Mouse (Mus musculus) hindbrain, embryonic 10.5 days (tissue): Measurements from ENCODE around the gene Slco3a1. TPM values are rescaled to one million over a fixed set of nuclear protein-coding genes. Genes with fewer than 3 reads are reported as not detected.
"Not testable (repeated sequence)": the region's sequence is repeated elsewhere in the genome, so short reads cannot be mapped to it uniquely, and the experiment has no call there.

Source experiments
- DNase-seq: peaks from one replicate; pipeline ENCODE4 v3.0.0-alpha.2; 2017; ENCODE audit warnings: low spot score
- H3K27ac ChIP-seq: fragments of 300-500 bp; sonication (generic); 2 replicates; pipeline ENCODE4 v1.5.1; 2016; ENCODE audit warnings: mild to moderate bottlenecking, moderate library complexity
- H3K27me3 ChIP-seq: fragments of 300-500 bp; sonication (generic); 2 replicates; pipeline ENCODE4 v1.6.1; 2016; ENCODE audit warnings: mild to moderate bottlenecking; ENCODE audit not compliant: poor library complexity, insufficient read depth, severe bottlenecking
- H3K36me3 ChIP-seq: fragments of 300-500 bp; sonication (generic); 2 replicates; pipeline ENCODE4 v1.6.1; 2016; ENCODE audit warnings: mild to moderate bottlenecking, moderate library complexity
- H3K4me1 ChIP-seq: fragments of 300-500 bp; sonication (generic); replicated peaks from 2 replicates; pipeline ENCODE4 v1.6.1; 2016; ENCODE audit warnings: mild to moderate bottlenecking
- H3K4me3 ChIP-seq: fragments of 300-500 bp; sonication (generic); 2 replicates; pipeline ENCODE4 v1.5.1; 2016; ENCODE audit warnings: mild to moderate bottlenecking, moderate library complexity
- H3K9me3 ChIP-seq: fragments of 300-500 bp; sonication (generic); 2 replicates; pipeline ENCODE4 v1.6.1; 2016; ENCODE audit warnings: mild to moderate bottlenecking, moderate library complexity
- WGBS: fragments of 180-500 bp; shearing (Covaris S2); methylation state at CpG from one replicate; pipeline ENCODE4 v1.1.7; 2016; 5-methylcytosine and 5-hydroxymethylcytosine counted together
- polyA plus RNA-seq: library from polyadenylated mRNA; unstranded; fragments of >200 nt; fragmentation: Nextera tagmentation; extraction: Ambion mirVana; gene quantifications from 2 replicates; pipeline ENCODE4 v1.2.1, GENCODE M21; 2016

Slco3a1 gene
- polyA plus RNA-seq, 1 experiment from 2014 or later, result 10.1 TPM

DNA sequence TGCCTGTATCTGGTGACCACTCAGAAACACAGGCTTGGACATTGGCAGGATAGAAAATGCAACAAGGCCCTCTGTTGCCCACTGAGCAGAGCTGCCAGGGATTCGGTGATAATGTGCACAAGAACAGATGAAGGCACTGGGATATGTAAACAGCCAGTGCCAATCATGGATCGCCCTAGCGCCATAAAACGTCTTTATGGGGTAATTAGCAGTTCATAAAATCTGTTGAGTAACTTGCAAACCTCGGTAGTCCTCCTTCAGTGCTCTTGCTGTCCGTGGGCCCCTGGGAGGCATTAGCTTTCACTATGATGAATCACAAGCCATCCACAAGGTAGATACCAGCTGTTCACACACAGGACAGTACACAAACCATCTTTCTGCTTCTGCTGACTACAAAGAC lies 137.6 kb downstream of the Slco3a1 start:
- H3K4me3 ChIP-seq, result no peak overlapping the region
- no peak for DNase-seq
- no peaks in the 10 kb centered on the region for H3K36me3 ChIP-seq
- H3K9me3 ChIP-seq, result no peaks in the 10 kb centered on the region
- H3K27ac ChIP-seq, result no peak overlapping the region
- H3K27me3 ChIP-seq, result no peaks in the 10 kb centered on the region
- peaks cover 11% of the 10 kb centered on the region for H3K4me1 ChIP-seq
- WGBS, result 86% methylated on average over 6 of the region's 6 CpGs

DNA sequence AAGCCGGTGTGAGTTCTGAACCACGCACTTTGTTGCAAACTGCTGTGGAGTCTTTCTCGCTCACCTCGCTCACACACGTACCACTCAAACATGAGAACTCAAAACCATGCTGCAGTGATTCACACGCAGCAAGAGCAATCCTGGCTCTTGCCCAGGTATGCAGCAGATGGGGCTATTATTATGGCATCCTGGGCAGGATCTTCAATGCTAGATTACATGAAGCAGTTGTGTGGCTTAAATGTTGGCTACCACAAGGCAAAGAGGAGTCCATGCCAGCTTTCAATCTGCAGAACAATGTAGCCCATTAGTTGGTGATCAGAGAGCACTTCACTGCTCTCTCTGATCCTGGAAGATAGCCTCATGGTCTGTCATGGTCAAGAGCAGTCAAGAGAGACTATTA lies 139.3 kb downstream of the Slco3a1 start:
- H3K9me3 ChIP-seq, result no peaks in the 10 kb centered on the region
- DNase-seq, result no peak
- peaks cover 7% of the 10 kb centered on the region; the same call in 1 of the 2 replicates for H3K4me1 ChIP-seq
- no peaks in the 10 kb centered on the region for H3K27me3 ChIP-seq
- WGBS, result 95% methylated on average over 6 of the region's 6 CpGs
- no peak overlapping the region for H3K4me3 ChIP-seq
- no peaks in the 10 kb centered on the region for H3K36me3 ChIP-seq
- no peak overlapping the region for H3K27ac ChIP-seq

DNA sequence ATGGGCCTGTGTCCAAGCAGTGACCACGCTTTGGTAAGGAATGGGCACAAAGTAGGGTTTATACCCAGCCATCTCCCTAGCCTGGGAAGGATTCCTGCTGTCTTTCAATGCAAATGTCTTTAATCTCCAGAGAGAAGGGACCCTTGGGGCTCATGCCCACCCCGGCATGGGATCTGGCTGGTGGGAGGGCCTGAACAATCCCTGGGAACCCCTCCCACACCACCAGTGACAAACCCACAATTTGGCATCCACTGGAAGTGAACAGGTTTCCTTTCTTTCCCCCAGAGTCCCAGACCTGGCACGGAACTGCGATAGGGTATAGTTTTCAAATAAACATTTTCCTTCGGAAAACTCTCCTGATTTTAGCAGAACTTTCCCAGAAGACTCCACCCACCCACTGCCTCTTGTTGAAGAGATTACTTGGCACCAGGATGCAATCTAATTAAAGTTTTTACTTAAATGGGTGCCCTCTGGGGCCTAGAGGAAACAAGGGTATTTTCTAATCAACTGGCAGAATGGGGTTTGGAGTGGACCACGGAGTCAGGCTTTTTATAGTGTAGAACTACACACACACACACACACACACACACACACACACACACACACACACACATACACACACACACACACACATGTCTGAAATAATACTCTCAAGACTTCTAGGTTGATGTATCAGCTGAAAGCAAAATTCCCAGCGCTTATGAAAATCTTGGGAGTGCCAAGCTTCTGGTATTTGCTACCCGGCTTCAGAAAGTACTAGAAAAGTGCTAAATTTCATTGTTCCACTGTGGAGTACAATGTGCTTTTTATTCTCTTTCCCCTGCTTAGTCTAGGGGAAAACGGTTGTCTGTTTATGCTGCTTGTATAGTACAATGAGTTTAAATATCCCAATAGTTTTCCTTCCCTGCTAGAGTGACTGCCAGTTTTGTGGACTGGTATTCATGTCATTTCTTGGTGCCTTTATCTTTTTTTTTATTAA lies 140.6 kb downstream of the Slco3a1 start:
- H3K27me3 ChIP-seq, result no peaks in the 10 kb centered on the region
- no peak for DNase-seq
- 79% methylated on average over 9 of the region's 9 CpGs for WGBS
- H3K4me3 ChIP-seq, result no peak overlapping the region
- H3K9me3 ChIP-seq, result no peaks in the 10 kb centered on the region
- no peak overlapping the region for H3K27ac ChIP-seq
- H3K36me3 ChIP-seq, result no peaks in the 10 kb centered on the region
- H3K4me1 ChIP-seq, result peaks cover 7% of the 10 kb centered on the region; the same call in 1 of the 2 replicates

DNA sequence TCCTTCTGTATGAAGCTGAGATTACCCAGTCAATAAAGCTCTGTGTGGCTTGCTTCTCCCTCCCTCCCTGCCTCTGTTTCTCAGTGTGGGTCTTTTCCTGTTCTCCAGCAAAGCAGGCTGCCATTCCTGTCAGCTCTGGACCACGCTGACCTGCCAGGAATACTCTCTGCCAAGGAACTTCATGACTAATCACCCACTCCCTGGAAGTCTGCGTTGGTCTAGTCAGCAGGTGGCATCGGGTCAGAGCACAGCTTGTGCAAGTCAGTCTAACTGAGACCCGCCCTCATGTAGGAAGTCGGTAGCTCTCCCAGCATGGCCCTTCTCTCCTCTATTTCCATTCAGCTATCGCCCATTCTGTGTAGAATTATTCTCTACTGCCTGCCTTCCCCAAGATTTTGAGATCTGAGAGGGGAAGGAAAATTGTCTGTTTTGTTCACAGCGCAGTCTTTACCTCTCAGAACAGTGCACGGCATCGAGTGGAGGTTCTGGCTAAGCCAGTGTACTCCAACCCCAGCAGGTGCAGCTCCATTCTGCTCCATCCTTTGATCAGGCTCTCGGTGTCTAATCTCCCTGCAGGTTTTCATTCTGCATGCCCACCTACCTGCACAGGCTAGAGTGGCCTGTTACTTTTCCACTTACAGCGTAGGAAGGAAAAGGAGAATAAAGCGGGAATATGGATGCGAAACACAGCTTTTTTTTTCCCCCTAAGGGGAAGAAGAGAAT lies 145.8 kb downstream of the Slco3a1 start:
- no peaks in the 10 kb centered on the region for H3K27me3 ChIP-seq
- no peak for DNase-seq
- WGBS, result 67% methylated on average over 13 of the region's 13 CpGs

DNA sequence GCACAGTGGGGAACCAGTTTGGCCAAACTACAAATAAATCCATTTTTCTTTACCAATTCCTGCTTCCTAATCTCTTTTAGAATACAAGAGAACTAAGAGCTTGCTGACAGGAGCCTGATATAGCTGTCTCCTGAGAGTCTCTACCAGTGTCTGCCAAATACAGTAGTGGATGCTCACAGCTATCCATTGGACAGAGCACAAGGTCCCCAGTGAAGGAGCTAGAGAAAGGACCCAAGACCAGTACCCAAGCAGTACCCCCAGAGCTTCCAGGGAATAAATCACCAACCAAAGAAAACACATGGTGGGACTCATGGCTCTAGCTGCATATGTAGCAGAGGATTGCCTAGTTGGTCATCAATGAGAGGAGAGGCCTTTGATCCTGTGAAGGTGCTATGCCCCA lies 146.7 kb downstream of the Slco3a1 start:
- H3K27me3 ChIP-seq, DNase-seq, H3K9me3 ChIP-seq, H3K36me3 ChIP-seq, H3K4me3 ChIP-seq, H3K27ac ChIP-seq: not testable (repeated sequence)
- H3K4me1 ChIP-seq, result peaks cover 13% of the 10 kb centered on the region; the same call in 1 of the 2 replicates

More for the DNA sequence above, 145.8 kb downstream of the Slco3a1 start:
- H3K36me3 ChIP-seq, result no peaks in the 10 kb centered on the region
- H3K27ac ChIP-seq, result no peak overlapping the region
- no peaks in the 10 kb centered on the region for H3K9me3 ChIP-seq
- H3K4me1 ChIP-seq, result peaks cover 13% of the 10 kb centered on the region; the same call in 1 of the 2 replicates
- no peak overlapping the region for H3K4me3 ChIP-seq

DNA sequence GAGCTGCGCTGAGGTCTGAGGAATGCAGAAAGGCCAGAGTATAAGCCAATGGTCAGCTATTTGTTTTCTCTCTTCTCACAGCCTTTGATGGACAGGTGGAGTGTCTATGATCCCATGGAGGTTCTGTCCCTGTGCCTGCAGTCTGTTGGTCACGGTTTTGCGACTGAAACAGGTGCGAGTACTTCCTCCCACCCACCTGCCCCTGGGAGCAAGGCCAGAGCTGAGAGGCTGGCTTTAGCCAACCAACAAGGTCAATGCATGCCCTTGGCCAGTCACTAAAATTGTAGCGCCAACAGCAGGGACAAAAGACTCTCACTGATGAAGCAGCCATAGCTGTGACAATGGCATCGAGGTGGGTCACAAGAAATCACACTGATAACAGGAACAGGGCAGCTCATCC lies 154.9 kb downstream of the Slco3a1 start:
- Histone ChIP-seq H3K9me3 (no peaks in the 10 kb centered on the region), H3K4me3 (no peak overlapping the region), H3K27ac (no peak overlapping the region), H3K27me3 (no peaks in the 10 kb centered on the region), H3K4me1 (peaks cover 7% of the 10 kb centered on the region; the same call in 1 of the 2 replicates), H3K36me3 (no peaks in the 10 kb centered on the region)
- DNase-seq, result no peak
- WGBS, result 91% methylated on average over 6 of the region's 6 CpGs

DNA sequence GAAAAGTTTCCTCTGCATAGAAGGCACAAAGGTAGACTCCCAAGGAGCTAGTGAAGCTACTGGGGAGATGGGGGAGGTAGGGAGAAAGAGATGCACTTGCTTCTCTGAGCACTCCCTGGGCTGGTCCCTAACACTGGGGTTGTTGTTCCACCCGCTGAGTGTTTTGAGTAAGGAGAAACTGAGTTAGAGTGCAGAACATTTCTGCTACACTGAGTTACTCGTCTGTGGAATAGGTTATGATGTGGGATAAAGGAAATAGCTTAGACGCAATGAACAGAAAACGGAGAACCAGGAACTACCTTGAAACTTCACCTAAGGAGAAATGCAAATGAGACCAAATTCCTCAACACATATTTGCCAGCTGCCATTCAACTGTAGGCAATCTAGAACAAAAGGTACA lies 155.4 kb downstream of the Slco3a1 start:
- Histone ChIP-seq H3K27me3 (no peaks in the 10 kb centered on the region), H3K9me3 (no peaks in the 10 kb centered on the region), H3K4me3 (no peak overlapping the region), H3K4me1 (peaks cover 7% of the 10 kb centered on the region; the same call in 1 of the 2 replicates), H3K27ac (no peak overlapping the region), H3K36me3 (no peaks in the 10 kb centered on the region)
- 93% methylated on average over 4 of the region's 4 CpGs for WGBS
- DNase-seq, result no peak

DNA sequence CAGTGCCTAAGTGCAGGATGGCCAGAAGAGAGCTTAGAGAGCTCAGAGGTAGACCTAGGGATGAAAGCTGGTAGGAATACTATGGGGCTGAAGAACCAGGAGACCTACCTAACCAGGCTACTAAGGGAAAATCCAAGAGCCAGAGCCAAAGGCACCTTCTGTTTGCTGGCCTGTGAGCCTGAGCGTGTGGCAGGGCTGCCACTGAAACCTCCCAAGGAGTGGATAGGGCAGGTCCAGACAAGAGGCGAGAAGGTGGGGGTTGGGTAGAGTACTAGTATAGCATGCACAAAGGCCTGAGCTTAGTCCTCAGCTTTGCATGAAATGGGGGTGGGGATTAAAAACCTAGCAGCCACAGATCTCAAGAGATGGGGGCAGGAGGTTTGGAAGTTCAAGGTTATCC lies 156.3 kb downstream of the Slco3a1 start:
- DNase-seq, result no peak
- H3K27ac ChIP-seq, result no peak overlapping the region

DNA sequence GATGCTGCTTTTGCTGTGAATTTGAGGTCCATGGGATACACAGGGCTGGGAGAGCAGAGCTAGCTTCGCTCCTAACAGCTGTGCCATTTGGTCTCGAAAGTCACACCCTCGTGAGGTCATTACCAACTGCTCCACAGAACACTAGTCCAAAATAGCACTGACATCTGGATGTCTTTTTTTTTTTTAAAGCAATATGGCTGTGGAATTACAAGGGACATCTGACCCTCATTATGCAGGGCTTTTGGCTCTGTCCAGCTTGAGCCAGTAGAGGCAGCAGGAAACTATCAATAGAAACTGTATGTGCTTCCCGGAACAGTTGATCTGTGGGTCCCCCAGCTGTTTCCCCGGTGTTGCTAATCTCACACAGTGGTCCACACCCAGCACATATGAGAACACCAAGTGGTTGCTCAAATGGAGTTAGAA lies 163.1 kb downstream of the Slco3a1 start:
- H3K4me3 ChIP-seq, result no peak overlapping the region
- H3K9me3 ChIP-seq, result no peaks in the 10 kb centered on the region
- WGBS, result 68% methylated on average over 5 of the region's 5 CpGs
- H3K4me1 ChIP-seq, result peaks cover 8% of the 10 kb centered on the region; the same call in 1 of the 2 replicates
- no peaks in the 10 kb centered on the region for H3K36me3 ChIP-seq
- no peaks in the 10 kb centered on the region for H3K27me3 ChIP-seq
- no peak overlapping the region for H3K27ac ChIP-seq
- DNase-seq, result no peak

More for the DNA sequence above, 156.3 kb downstream of the Slco3a1 start:
- Histone ChIP-seq H3K9me3 (no peaks in the 10 kb centered on the region), H3K27me3 (no peaks in the 10 kb centered on the region), H3K4me3 (no peak overlapping the region), H3K4me1 (peaks cover 9% of the 10 kb centered on the region; the same call in 1 of the 2 replicates), H3K36me3 (no peaks in the 10 kb centered on the region)
- 64% methylated on average over 2 of the region's 2 CpGs for WGBS

DNA sequence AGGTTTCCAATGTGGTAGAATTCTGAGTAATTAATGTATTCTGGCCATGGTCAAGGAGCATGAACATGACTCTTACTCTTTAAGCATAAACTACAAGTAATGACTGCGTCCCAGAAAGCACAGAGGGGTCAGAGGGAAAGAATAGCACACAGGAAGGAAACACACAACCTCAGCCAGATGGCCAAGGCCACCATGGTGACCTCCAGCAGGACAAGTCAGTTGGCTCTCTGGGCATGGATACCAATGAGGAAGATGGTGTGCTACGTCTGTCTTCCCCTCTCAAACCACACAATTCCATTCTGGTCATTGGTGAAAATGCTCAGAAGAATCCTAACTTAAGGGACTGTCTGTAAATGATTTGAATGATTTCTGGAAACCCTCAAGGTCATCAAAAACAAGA lies 165.0 kb downstream of the Slco3a1 start:
- no peak for DNase-seq
- H3K36me3 ChIP-seq, result no peaks in the 10 kb centered on the region
- H3K4me3 ChIP-seq, result no peak overlapping the region
- no peaks in the 10 kb centered on the region for H3K27me3 ChIP-seq
- H3K9me3 ChIP-seq, result no peaks in the 10 kb centered on the region
- peaks cover 9% of the 10 kb centered on the region; the same call in 1 of the 2 replicates for H3K4me1 ChIP-seq
- WGBS, result 74% methylated on average over 2 of the region's 2 CpGs
- no peak overlapping the region for H3K27ac ChIP-seq

DNA sequence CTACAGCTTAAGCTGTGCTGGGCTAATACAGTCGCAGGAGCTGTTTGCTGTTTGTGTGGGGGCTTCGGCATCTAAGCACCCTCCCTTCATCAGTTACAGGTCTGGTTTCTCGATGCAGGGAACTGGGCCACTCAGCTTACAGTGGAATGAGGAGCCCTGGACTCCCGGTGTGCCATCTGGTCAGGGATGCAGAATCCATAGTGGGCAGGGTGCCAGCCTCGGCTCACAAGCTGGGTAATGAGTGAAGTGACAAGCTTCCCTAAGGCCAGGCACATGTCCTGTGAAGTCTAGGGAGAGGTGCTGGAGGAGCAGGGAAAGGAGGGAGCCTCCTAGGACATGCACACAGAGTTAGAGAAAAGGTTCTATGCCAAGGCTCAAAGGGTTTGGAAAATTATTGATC lies 168.3 kb downstream of the Slco3a1 start:
- 84% methylated on average over 5 of the region's 5 CpGs for WGBS

DNA sequence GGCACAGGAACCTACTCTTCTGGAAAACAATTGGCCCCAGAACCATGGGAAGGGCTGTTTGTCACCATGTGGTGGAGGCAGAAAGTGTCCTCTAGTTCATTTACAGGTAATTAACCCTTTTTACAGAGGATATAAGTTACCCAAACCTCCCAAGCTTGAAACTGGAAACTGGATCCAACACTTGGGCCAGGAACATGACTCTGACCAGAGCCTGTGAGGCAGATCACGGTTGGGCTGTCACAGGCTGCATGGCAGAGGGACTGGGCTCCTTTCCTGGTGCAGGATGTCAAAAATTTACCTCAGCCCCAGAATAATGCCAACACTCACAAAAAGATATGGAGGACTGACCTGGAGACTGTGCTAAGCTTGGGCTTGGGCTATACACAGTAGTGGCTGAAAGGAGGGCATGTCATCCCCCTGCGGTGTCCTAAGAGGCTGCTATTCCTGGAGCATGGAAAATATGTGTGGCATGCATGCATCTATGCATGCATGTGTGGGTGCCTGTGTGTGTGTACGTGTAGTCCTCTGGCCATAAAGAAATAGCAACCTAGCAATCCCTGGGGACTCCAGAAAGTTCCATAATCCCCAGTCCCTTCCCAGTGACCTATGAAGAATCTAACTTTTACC lies 171.4 kb downstream of the Slco3a1 start:
- H3K27me3 ChIP-seq, result no peaks in the 10 kb centered on the region
- H3K27ac ChIP-seq, result no peak overlapping the region
- DNase-seq, result no peak
- H3K9me3 ChIP-seq, result no peaks in the 10 kb centered on the region
- no peak overlapping the region for H3K4me3 ChIP-seq
- 85% methylated on average over 3 of the region's 3 CpGs for WGBS
- no peaks in the 10 kb centered on the region for H3K36me3 ChIP-seq
- 0 out of 2 replicates have a peak, but pooled peaks cover 6% of the 10 kb centered on the region for H3K4me1 ChIP-seq

More for the DNA sequence above, 168.3 kb downstream of the Slco3a1 start:
- Histone ChIP-seq H3K9me3 (no peaks in the 10 kb centered on the region), H3K36me3 (no peaks in the 10 kb centered on the region), H3K27me3 (no peaks in the 10 kb centered on the region), H3K27ac (no peak overlapping the region), H3K4me1 (0 out of 2 replicates have a peak, but pooled peaks cover 9% of the 10 kb centered on the region), H3K4me3 (no peak overlapping the region)
- DNase-seq, result no peak
